Mouse (Mus musculus) brain, adult 10 weeks (tissue): Measurements from ENCODE around the gene Gm8180. TPM values are rescaled to one million over a fixed set of nuclear protein-coding genes. Genes with fewer than 3 reads are reported as not detected.

Experiments
- polyA plus RNA-seq: library from polyadenylated mRNA; stranded (reverse); fragments of 350-450 nt; fragmentation: Illumina TruSeq; extraction: RNeasy Lipid Tissue Mini Kit (QIAGEN cat#74804); gene quantifications from one replicate; pipeline ENCODE4 v1.2.3, GENCODE M21; 2015; ENCODE audit warnings: low read depth, low replicate concordance

Gene Gm8180
- not detected for polyA plus RNA-seq

DNA sequence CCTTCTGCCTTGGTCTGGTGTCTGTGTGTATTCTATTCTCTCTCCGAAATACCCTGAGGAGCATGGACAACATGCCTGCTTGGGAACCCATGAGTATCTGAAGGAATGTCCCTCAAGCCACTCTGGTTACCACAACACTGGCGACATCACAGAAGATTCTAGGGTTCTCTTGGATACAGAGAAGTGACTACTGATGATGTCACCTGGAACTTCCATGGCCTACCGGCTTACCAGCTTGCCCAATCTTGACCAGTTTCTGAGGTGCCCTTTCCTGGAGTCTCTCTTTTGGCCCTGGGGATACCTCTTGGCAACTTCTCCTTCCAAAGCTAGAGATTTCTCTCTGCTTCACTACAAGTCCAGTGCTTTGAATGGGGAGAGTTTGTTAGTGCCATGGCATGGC lies at the start of gene Gm8180:
Gene Gm8180 (minus strand): TSS at position 101 of the 400 bp plus-strand sequence.

DNA sequence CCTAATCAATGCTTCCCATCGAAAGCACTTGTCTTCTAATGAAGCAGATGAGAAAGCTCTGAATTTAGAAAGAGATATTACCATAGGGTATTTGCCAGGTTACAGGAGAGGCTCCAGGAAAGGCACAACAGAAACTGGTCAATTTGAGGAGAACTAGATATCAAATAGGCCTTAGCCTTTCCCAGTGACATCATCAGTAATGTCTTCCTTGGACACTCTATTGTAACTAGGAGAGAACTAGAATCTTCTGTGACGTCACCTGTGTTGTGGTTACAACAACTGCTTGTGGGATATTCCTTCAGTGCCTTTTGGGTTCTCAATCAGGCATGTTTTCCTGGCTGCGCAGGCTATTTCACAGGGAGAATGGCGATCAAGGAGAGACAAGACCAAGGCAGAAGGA lies 37.0 kb downstream of the Gm8180 start, which contains the start of gene Gm6526:
Gene Gm6526 (plus strand): TSS at position 301 of the 400 bp plus-strand sequence.

Other genes starting within 250 kb of the Gm8180 start
- gene Gm5799, start 241.2 kb downstream of the Gm8180 start, polyA plus RNA-seq: not detected
- gene Gm17654, start 205.6 kb downstream of the Gm8180 start, polyA plus RNA-seq: not detected
- not detected for gene Gm10375, start 176.7 kb downstream of the Gm8180 start, polyA plus RNA-seq
- not detected for gene Gm8165, start 107.5 kb downstream of the Gm8180 start, polyA plus RNA-seq
- gene Gm7324, start 86.9 kb downstream of the Gm8180 start, polyA plus RNA-seq: 0.55 TPM
- gene Gm16506, start 57.3 kb downstream of the Gm8180 start, polyA plus RNA-seq: not detected
- not detected for gene Gm6526, start 36.9 kb downstream of the Gm8180 start, polyA plus RNA-seq
- not detected for gene Ear1, start 90.8 kb upstream of the Gm8180 start, polyA plus RNA-seq
- gene Ear10, start 138.8 kb upstream of the Gm8180 start, polyA plus RNA-seq: not detected
- gene Gm8113, start 140.6 kb upstream of the Gm8180 start, polyA plus RNA-seq: 0.16 TPM
- gene Ang5, start 172.3 kb upstream of the Gm8180 start, polyA plus RNA-seq: not detected
- not detected for gene Ang6, start 217.5 kb upstream of the Gm8180 start, polyA plus RNA-seq